Mouse (Mus musculus) MEL-GATA-1-ER (cell line): ENCODE results near the gene Ddit4l.
"Not testable (repeated sequence)": the region's sequence is repeated elsewhere in the genome, so short reads cannot be mapped to it uniquely, and the experiment has no call there.

Experiments
- DNase-seq: peaks from one replicate; pipeline ENCODE4 v3.0.0-alpha.2; 2012; ENCODE audit warnings: low read depth; ENCODE audit errors: extremely low read depth

Ddit4l gene

GRCm38 (mm10) chr3:137621312-137621711 is at the start of gene Ddit4l:
TSS of gene Ddit4l (plus strand) at chr3:137621612.
- DNase-seq: not testable (repeated sequence)

GRCm38 (mm10) chr3:137576146-137576545 is 45.3 kb upstream of the Ddit4l start:
- DNase-seq: no peak

GRCm38 (mm10) chr3:137586376-137586969 is 34.9 kb upstream of the Ddit4l start:
- no peak for DNase-seq

- DNase-seq: no peak
Observed at GRCm38 (mm10) chr3:137589811-137590210, 31.6 kb upstream of the Ddit4l start.

- DNase-seq: no peak
Observed at GRCm38 (mm10) chr3:137594332-137594905, 27.0 kb upstream of the Ddit4l start.

- DNase-seq: no peak
Observed at GRCm38 (mm10) chr3:137608918-137609435, 12.4 kb upstream of the Ddit4l start.

- DNase-seq: no peak
Observed at GRCm38 (mm10) chr3:137610457-137611109, 10.8 kb upstream of the Ddit4l start.

GRCm38 (mm10) chr3:137611110-137611857 is 10.1 kb upstream of the Ddit4l start:
- no peak for DNase-seq

GRCm38 (mm10) chr3:137611981-137612380 is 9.4 kb upstream of the Ddit4l start:
- DNase-seq: no peak

GRCm38 (mm10) chr3:137620540-137620939 is 872 bp upstream of the Ddit4l start:
- no peak for DNase-seq

- DNase-seq: no peak
Observed at GRCm38 (mm10) chr3:137622091-137622490, 679 bp downstream of the Ddit4l start.

GRCm38 (mm10) chr3:137622895-137623580 is 1.6 kb downstream of the Ddit4l start:
- DNase-seq: no peak

GRCm38 (mm10) chr3:137623581-137624362 is 2.4 kb downstream of the Ddit4l start:
- no peak for DNase-seq

- DNase-seq: no peak
Observed at GRCm38 (mm10) chr3:137625054-137625453, 3.6 kb downstream of the Ddit4l start.

- no peak for DNase-seq
Observed at GRCm38 (mm10) chr3:137633726-137634125, 12.3 kb downstream of the Ddit4l start.

- DNase-seq: no peak
Observed at GRCm38 (mm10) chr3:137636571-137636970, 15.2 kb downstream of the Ddit4l start.

GRCm38 (mm10) chr3:137641238-137641637 is 19.8 kb downstream of the Ddit4l start:
- DNase-seq: no peak

GRCm38 (mm10) chr3:137642137-137642536 is 20.7 kb downstream of the Ddit4l start:
- no peak for DNase-seq

- DNase-seq: no peak
Observed at GRCm38 (mm10) chr3:137642568-137642967, 21.2 kb downstream of the Ddit4l start.

GRCm38 (mm10) chr3:137644081-137644480 is 22.7 kb downstream of the Ddit4l start:
- DNase-seq: no peak
